Mouse (Mus musculus): Measurements from ENCODE around the gene Wdr45.

DNA sequence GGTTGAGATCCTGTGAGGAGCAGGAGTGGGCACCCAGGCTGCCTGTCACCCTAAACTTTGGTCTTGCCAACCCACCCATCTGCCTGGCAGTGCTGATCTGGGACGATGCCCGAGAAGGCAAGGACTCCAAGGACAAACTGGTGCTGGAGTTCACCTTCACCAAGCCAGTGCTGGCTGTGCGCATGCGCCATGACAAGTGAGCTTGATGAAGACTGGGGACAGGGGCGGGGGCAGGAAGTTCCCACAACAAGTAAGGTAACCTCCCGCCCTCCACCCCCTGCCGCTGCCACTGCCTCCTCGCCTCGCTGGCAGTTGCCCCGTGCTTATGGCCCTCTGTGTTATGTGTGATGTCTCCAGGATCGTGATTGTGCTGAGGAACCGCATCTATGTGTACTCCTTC lies 11.7 kb downstream of the Wdr45 start:
- TF ChIP-seq CTCF (IDR thresholded peaks at IDR 0.05) (no peak), EP300 (IDR thresholded peaks at IDR 0.05) (no peak)
